Mouse (Mus musculus) liver, embryonic 14.5 days (tissue): ENCODE data around the gene Nfia. TPM values are rescaled to one million over a fixed set of nuclear protein-coding genes. Genes with fewer than 3 reads are reported as not detected.

ENCODE experiments used
- ATAC-seq: fragments of 200-750 bp; cut with Nextera tagmentation; 2 replicates; pipeline ENCODE4 v1.8.0; 2017; ENCODE audit warnings: moderate number of reproducible peaks, mild to moderate bottlenecking, moderate library complexity; ENCODE audit not compliant: insufficient read depth
- DNase-seq, 3 experiments: peaks; one replicate each; pipeline ENCODE4 v3.0.0-alpha.2; 2012 to 2013; ENCODE audit warnings: low read depth in 3 of 3, low spot score in 3 of 3
- H3K27ac ChIP-seq: fragments of 300-500 bp; sonication (generic); 2 replicates; pipeline ENCODE4 v1.5.1; 2014; ENCODE audit warnings: moderate library complexity, mild to moderate bottlenecking, control low read depth, inconsistent platforms
- H3K27me3 ChIP-seq: fragments of 300-500 bp; sonication (generic); 2 replicates; pipeline ENCODE4 v1.6.1; 2014; ENCODE audit warnings: mild to moderate bottlenecking, low read length, moderate library complexity; ENCODE audit not compliant: control insufficient read depth, insufficient read depth
- H3K36me3 ChIP-seq: fragments of 300-500 bp; sonication (generic); replicated peaks from 2 replicates; pipeline ENCODE4 v1.6.1; 2014; ENCODE audit warnings: low read depth; ENCODE audit not compliant: control insufficient read depth, insufficient read depth
- H3K4me1 ChIP-seq, 2 experiments: fragments of 200-500 bp in 1 of 2; fragments of 300-500 bp in 1 of 2; sonication (generic) in 1 of 2; replicated peaks; 2 replicates each; pipeline ENCODE4 v1.6.1; 2012 to 2014; ENCODE audit warnings: antibody characterized with exemption in 1 of 2, inconsistent platforms in 1 of 2, low read length in 1 of 2; ENCODE audit not compliant: control insufficient read depth in 2 of 2, insufficient read depth in 2 of 2
- H3K4me2 ChIP-seq: fragments of 300-500 bp; sonication (generic); 2 replicates; pipeline ENCODE4 v1.6.1; 2014; ENCODE audit warnings: low read depth, mild to moderate bottlenecking, control low read depth, moderate library complexity
- H3K4me3 ChIP-seq, 2 experiments: fragments of 200-500 bp in 1 of 2; fragments of 300-500 bp in 1 of 2; sonication (generic) in 1 of 2; 2 replicates each; pipeline ENCODE4 v1.5.1; 2012 to 2014; ENCODE audit warnings: low read depth in 2 of 2, low read length in 2 of 2, mild to moderate bottlenecking in 2 of 2, control low read depth in 1 of 2, inconsistent platforms in 1 of 2, moderate library complexity in 1 of 2; ENCODE audit not compliant: insufficient read depth in 1 of 2
- H3K9ac ChIP-seq: fragments of 300-500 bp; sonication (generic); replicated peaks from 2 replicates; pipeline ENCODE4 v1.6.1; 2014; ENCODE audit warnings: mild to moderate bottlenecking, control low read depth, moderate library complexity
- H3K9me3 ChIP-seq: fragments of 300-500 bp; sonication (generic); 2 replicates; pipeline ENCODE4 v1.6.1; 2016; ENCODE audit warnings: low read length, mixed read lengths; ENCODE audit not compliant: control insufficient read depth
- CTCF ChIP-seq: IDR thresholded peaks from 2 replicates; pipeline ENCODE4 v1.5.1; 2016; ENCODE audit warnings: antibody characterized with exemption, low read depth, control low read depth
- EP300 ChIP-seq: IDR thresholded peaks from 2 replicates; pipeline ENCODE4 v1.6.1; 2016; ENCODE audit warnings: antibody characterized with exemption, low read depth
- WGBS: fragments of 180-500 bp; shearing (Covaris S2); extraction: QIAGEN DNeasy Blood & Tissue Kit; methylation state at CpG from one replicate; pipeline ENCODE4 v1.1.7; 2014; ENCODE audit not compliant: insufficient replicate concordance; 5-methylcytosine and 5-hydroxymethylcytosine counted together
- polyA plus RNA-seq, 2 experiments: library from polyadenylated mRNA; depleted of rRNA in 1 of 2; stranded (reverse) in 1 of 2; unstranded in 1 of 2; fragments of >200 nt; fragmentation: Nextera tagmentation in 1 of 2; extraction: Ambion mirVana in 1 of 2; gene quantifications; 2 replicates each; pipeline versions ENCODE4 v1.2.1 to v1.2.3; 2012 to 2014

Nfia gene
- polyA plus RNA-seq, 2 experiments = 1.0 to 2.6 TPM

GRCm38 (mm10) chr4:97988703-97989102 is 216.2 kb downstream of the Nfia start:
- DNase-seq (no peak), ATAC-seq (no peak)
- H3K4me2 ChIP-seq = no peak overlapping the region
- H3K36me3 ChIP-seq = no peaks in the 10 kb centered on the region
- H3K27me3 ChIP-seq = no peaks in the 10 kb centered on the region
- no peaks in the 10 kb centered on the region for H3K9me3 ChIP-seq
- no peak overlapping the region for H3K9ac ChIP-seq
- WGBS = 41% methylated on average over 5 of the region's 5 CpGs
- peaks cover 0 to 3% of the 10 kb centered on the region in 2 experiments; a peak in 1 of 4 replicates for H3K4me1 ChIP-seq
- H3K4me3 ChIP-seq = no peak overlapping the region
- H3K27ac ChIP-seq = no peak overlapping the region
- no peak for TF ChIP-seq CTCF
- TF ChIP-seq EP300 = no peak

GRCm38 (mm10) chr4:97990431-97990830 is 217.9 kb downstream of the Nfia start:
- DNase-seq = no peak
- Histone ChIP-seq H3K4me3 (no peak overlapping the region), H3K36me3 (no peaks in the 10 kb centered on the region), H3K4me2 (no peak overlapping the region), H3K4me1 (peaks cover 0 to 3% of the 10 kb centered on the region in 2 experiments; a peak in 1 of 4 replicates), H3K9me3 (no peaks in the 10 kb centered on the region), H3K9ac (no peak overlapping the region), H3K27me3 (no peaks in the 10 kb centered on the region), H3K27ac (no peak overlapping the region)
- 41% methylated on average over 5 of the region's 5 CpGs for WGBS
- ATAC-seq = no peak
- TF ChIP-seq CTCF = no peak
- no peak for TF ChIP-seq EP300

GRCm38 (mm10) chr4:97991395-97991794 is 218.9 kb downstream of the Nfia start:
- TF ChIP-seq EP300 = no peak
- no peak for TF ChIP-seq CTCF
- no peak for DNase-seq
- WGBS = 83% methylated on average over 11 of the region's 11 CpGs
- Histone ChIP-seq H3K36me3 (no peaks in the 10 kb centered on the region), H3K9ac (no peak overlapping the region), H3K27ac (no peak overlapping the region), H3K4me1 (no peaks in the 10 kb centered on the region; a peak in 1 of 4 replicates), H3K9me3 (no peaks in the 10 kb centered on the region), H3K4me3 (no peak overlapping the region), H3K27me3 (no peaks in the 10 kb centered on the region), H3K4me2 (no peak overlapping the region)
- no peak for ATAC-seq

- no peak overlapping the region for H3K27ac ChIP-seq
- 46% methylated on average over 3 of the region's 3 CpGs for WGBS
- H3K4me2 ChIP-seq = no peak overlapping the region
- no peak overlapping the region for H3K4me3 ChIP-seq
- no peak overlapping the region for H3K9ac ChIP-seq
- H3K27me3 ChIP-seq = no peaks in the 10 kb centered on the region
- DNase-seq (no peak), ATAC-seq (no peak)
- H3K9me3 ChIP-seq = no peaks in the 10 kb centered on the region
- H3K36me3 ChIP-seq = no peaks in the 10 kb centered on the region
- TF ChIP-seq CTCF = no peak
- no peak for TF ChIP-seq EP300
- H3K4me1 ChIP-seq = no peaks in the 10 kb centered on the region; a peak in 1 of 4 replicates
These were observed 219.3 kb downstream of the Nfia start for GRCm38 (mm10) chr4:97991880-97992279.

GRCm38 (mm10) chr4:97995911-97996712 is 223.6 kb downstream of the Nfia start:
- Histone ChIP-seq H3K36me3 (no peaks in the 10 kb centered on the region), H3K27ac (no peak overlapping the region), H3K9ac (no peak overlapping the region), H3K27me3 (no peaks in the 10 kb centered on the region), H3K4me2 (no peak overlapping the region), H3K9me3 (no peaks in the 10 kb centered on the region), H3K4me1 (no peaks in the 10 kb centered on the region), H3K4me3 (no peak overlapping the region)
- 66% methylated on average over 8 of the region's 8 CpGs for WGBS
- no peak for TF ChIP-seq EP300
- TF ChIP-seq CTCF = no peak
- DNase-seq = no peak
- ATAC-seq = no peak
